Comparison of ENCODE assay signal across 27 mouse cellular contexts in genomic region chr13:63283236-63283635, GRCm38 (mm10).
DNase-seq lines count a peak whose midpoint lies in the region; ATAC-seq and TF ChIP-seq lines count a peak whose summit lies in the region.
"Had no signal": no experiment of that assay in that cellular context is flagged by ENCODE, and none has a peak within 500 bp of the region (broad histone marks: within the 10 kb centered on the region; RNA-seq: fewer than 3 reads in every experiment).

No protein-coding gene starts in this region.

- H3K4me2 ChIP-seq in embryonic facial prominence, embryonic 13.5 days = no peak overlapping the region; the same call in 1 of the 2 replicates
- H3K4me2 ChIP-seq: forebrain, embryonic 12.5 days; forebrain, embryonic 15.5 days; heart, embryonic 13.5 days; hindbrain, embryonic 12.5 days; hindbrain, embryonic 15.5 days had no signal

- H3K4me3 ChIP-seq in embryonic facial prominence, embryonic 13.5 days = no peak overlapping the region
- no peak overlapping the region for H3K4me3 ChIP-seq in embryonic facial prominence, embryonic 10.5 days
- no peak overlapping the region for H3K4me3 ChIP-seq in kidney, adult 2 months (ENCODE audit: insufficient read depth, low read depth, low read length)
- H3K4me3 ChIP-seq in thymus, adult 2 months (ENCODE audit: control insufficient read depth, insufficient read depth, low read length) = no peak overlapping the region
- H3K4me3 ChIP-seq in ES-Bruce4 (ENCODE audit: low read depth, low read length) = no peak overlapping the region
- H3K4me3 ChIP-seq: erythroblast, embryonic 14.5 days; forebrain, embryonic 12.5 days; forebrain, embryonic 15.5 days; heart, embryonic 10.5 days; heart, embryonic 13.5 days; hindbrain, embryonic 12.5 days; hindbrain, embryonic 15.5 days had no signal

- TF ChIP-seq CTCF in kidney, adult 2 months (conservative IDR thresholded peaks at IDR 0.05; ENCODE audit: insufficient read depth, insufficient read length, low read depth, low read length) = no peak
- no peak for TF ChIP-seq CTCF in thymus, adult 2 months (IDR thresholded peaks at IDR 0.05; ENCODE audit: borderline replicate concordance, control insufficient read depth, extremely low read depth, insufficient read depth, low read length, poor library complexity)
- no peak for TF ChIP-seq CTCF in ES-Bruce4 (IDR thresholded peaks at IDR 0.05; ENCODE audit: low read depth, low read length)

- peaks cover 58% of the 10 kb centered on the region for H3K36me3 ChIP-seq in embryonic facial prominence, embryonic 13.5 days
- H3K36me3 ChIP-seq in embryonic facial prominence, embryonic 10.5 days (replicated peaks) = peaks cover 65% of the 10 kb centered on the region
- peaks cover 9% of the 10 kb centered on the region; the same call in 1 of the 2 replicates for H3K36me3 ChIP-seq in kidney, adult 2 months (ENCODE audit: control insufficient read depth, insufficient read depth, low read length)
- peaks cover 9% of the 10 kb centered on the region; the same call in 1 of the 2 replicates for H3K36me3 ChIP-seq in thymus, adult 2 months (ENCODE audit: control insufficient read depth, insufficient read depth, low read length)
- peaks cover 29% of the 10 kb centered on the region for H3K36me3 ChIP-seq in ES-Bruce4 (ENCODE audit: control insufficient read depth, insufficient read depth, low read length, poor library complexity, severe bottlenecking)
- H3K36me3 ChIP-seq: forebrain, embryonic 15.5 days; hindbrain, embryonic 15.5 days had no signal

- no peaks in the 10 kb centered on the region for H3K27me3 ChIP-seq in embryonic facial prominence, embryonic 13.5 days
- no peaks in the 10 kb centered on the region for H3K27me3 ChIP-seq in embryonic facial prominence, embryonic 10.5 days (replicated peaks; ENCODE audit: low read depth, poor library complexity, severe bottlenecking)
- H3K27me3 ChIP-seq in kidney, adult 2 months (replicated peaks; ENCODE audit: control insufficient read depth, insufficient read depth, low read length) = no peaks in the 10 kb centered on the region
- no peaks in the 10 kb centered on the region for H3K27me3 ChIP-seq in thymus, adult 2 months (ENCODE audit: control insufficient read depth, insufficient read depth, low read length)
- H3K27me3 ChIP-seq in ES-Bruce4 (ENCODE audit: control insufficient read depth, insufficient read depth, low read length, poor library complexity, severe bottlenecking) = no peaks in the 10 kb centered on the region
- H3K27me3 ChIP-seq: forebrain, embryonic 15.5 days; heart, embryonic 13.5 days; hindbrain, embryonic 15.5 days; Patski had no signal

- no peak for DNase-seq in embryonic facial prominence, embryonic 10.5 days (ENCODE audit: low spot score)
- DNase-seq in kidney, adult 2 months = no peak
- DNase-seq in kidney, adult 8-10 months = no peak
- DNase-seq in thymus, adult 2 months = peak; percentile 35
- DNase-seq in thymus, postnatal 10 days (ENCODE audit: low spot score in 2 of 2) = no peak
- DNase-seq in adrenal gland, adult 2 months = no peak
- DNase-seq: adrenal gland, postnatal 25 days; cerebellum, adult 11-12 months; cerebellum, adult 8-10 months; cerebellum, postnatal 10 days; cerebellum, postnatal 36 days; embryo, embryonic 11 days; gastrocnemius, postnatal 10 days; heart, adult 11 months; heart, postnatal 14 days; heart, postnatal 4 days had no signal

- TF ChIP-seq EP300 in ES-Bruce4 (IDR thresholded peaks at IDR 0.05; ENCODE audit: insufficient read depth, low read depth, low read length) = peak; percentile 48; the same call in 1 of the 2 replicates

- H3K9me3 ChIP-seq in embryonic facial prominence, embryonic 13.5 days = no peaks in the 10 kb centered on the region
- no peaks in the 10 kb centered on the region for H3K9me3 ChIP-seq in embryonic facial prominence, embryonic 10.5 days
- no peaks in the 10 kb centered on the region for H3K9me3 ChIP-seq in ES-Bruce4 (replicated peaks; ENCODE audit: control insufficient read depth, insufficient read depth, low read length, poor library complexity, severe bottlenecking)
- H3K9me3 ChIP-seq: forebrain, embryonic 12.5 days; forebrain, embryonic 15.5 days; G1E; heart, embryonic 10.5 days; heart, embryonic 13.5 days; hindbrain, embryonic 12.5 days; hindbrain, embryonic 15.5 days had no signal

- 0 out of 2 replicates have a peak overlapping the region, but pooled peaks have one; percentile 49 for H3K27ac ChIP-seq in embryonic facial prominence, embryonic 13.5 days
- H3K27ac ChIP-seq in embryonic facial prominence, embryonic 10.5 days (replicated peaks) = no peak overlapping the region
- H3K27ac ChIP-seq in kidney, adult 2 months (ENCODE audit: insufficient read depth, low read depth, low read length) = peak overlapping the region; percentile 19; the same call in 1 of the 2 replicates
- no peak overlapping the region for H3K27ac ChIP-seq in thymus, adult 2 months (ENCODE audit: control insufficient read depth, insufficient read depth, low read length)
- no peak overlapping the region for H3K27ac ChIP-seq in ES-Bruce4 (ENCODE audit: insufficient read depth, low read length)
- H3K27ac ChIP-seq: forebrain, embryonic 12.5 days; forebrain, embryonic 15.5 days; heart, embryonic 10.5 days; heart, embryonic 13.5 days; hindbrain, embryonic 12.5 days; hindbrain, embryonic 15.5 days had no signal

- H3K9ac ChIP-seq in embryonic facial prominence, embryonic 13.5 days = no peak overlapping the region
- H3K9ac ChIP-seq in ES-Bruce4 (ENCODE audit: low read depth, poor library complexity, severe bottlenecking) = no peak overlapping the region
- H3K9ac ChIP-seq: forebrain, embryonic 12.5 days; forebrain, embryonic 15.5 days; heart, embryonic 13.5 days; hindbrain, embryonic 12.5 days; hindbrain, embryonic 15.5 days had no signal

- no peak for ATAC-seq in embryonic facial prominence, embryonic 13.5 days (ENCODE audit: insufficient number of reproducible peaks, insufficient read depth, low FRiP score, low TSS enrichment, low read depth)
- ATAC-seq: forebrain, embryonic 15.5 days; Patski had no signal

- no peak for TF ChIP-seq POLR2A in kidney, adult 2 months (IDR thresholded peaks at IDR 0.05; ENCODE audit: low read depth, low read length)
- no peak for TF ChIP-seq POLR2A in thymus, adult 2 months (IDR thresholded peaks at IDR 0.05; ENCODE audit: control insufficient read depth, extremely low read depth, insufficient read depth, low read length, poor library complexity)
- no peak for TF ChIP-seq POLR2A in ES-Bruce4 (IDR thresholded peaks at IDR 0.05; ENCODE audit: insufficient read depth, low read length)

- H3K4me1 ChIP-seq in embryonic facial prominence, embryonic 13.5 days = peaks cover 88% of the 10 kb centered on the region
- peaks cover 44% of the 10 kb centered on the region for H3K4me1 ChIP-seq in embryonic facial prominence, embryonic 10.5 days
- H3K4me1 ChIP-seq in kidney, adult 2 months (ENCODE audit: control insufficient read depth, insufficient read depth, low read length) = peaks cover 40% of the 10 kb centered on the region
- H3K4me1 ChIP-seq in thymus, adult 2 months (replicated peaks; ENCODE audit: control insufficient read depth, insufficient read depth, low read length) = peaks cover 21% of the 10 kb centered on the region
- H3K4me1 ChIP-seq in ES-Bruce4 (ENCODE audit: control insufficient read depth, insufficient read depth, low read length) = peaks cover 7% of the 10 kb centered on the region

Comparison
In these comparisons a context has a peak if more than half of its experiments do, and no peak if none do; other contexts are left out.
1. H3K27ac ChIP-seq: peak in embryonic facial prominence, embryonic 13.5 days (single experiment) and kidney, adult 2 months (single experiment); none in embryonic facial prominence, embryonic 10.5 days (single experiment), thymus, adult 2 months (single experiment) and ES-Bruce4 (single experiment).